Mouse (Mus musculus) small intestine, adult 2 months (tissue): ENCODE data around the gene Dip2c.

Experiments used
- CTCF ChIP-seq: fragments of 200-500 bp; IDR thresholded peaks from 2 replicates; pipeline ENCODE4 v1.5.1; 2012; ENCODE audit warnings: low read depth, mild to moderate bottlenecking, control low read depth, inconsistent platforms, low read length, moderate library complexity, mixed read lengths; ENCODE audit not compliant: insufficient replicate concordance, insufficient read length; ENCODE audit errors: extremely low read depth
- POLR2A ChIP-seq: fragments of 200-500 bp; IDR thresholded peaks from 2 replicates; pipeline ENCODE4 v1.6.1; 2012; ENCODE audit warnings: low read depth, mild to moderate bottlenecking, control low read depth, inconsistent platforms, low read length, moderate library complexity

- TF ChIP-seq POLR2A, result no peak
- no peak for TF ChIP-seq CTCF
Observed at GRCm38 (mm10) chr13:9426267-9426666, 149.9 kb downstream of the Dip2c start.
